Mouse (Mus musculus): ENCODE measurements at regions not wholly inside any gene's neighbourhood (a gene's known extent, or its start where the extent isn't known, plus 50 kb on each side); places are given as distances from the start of the nearest gene placed in this dataset.

- peak; percentile 26 for DNase-seq (ENCODE audit: low spot score)
Observed at GRCm38 (mm10) chr16:18683556-18683955, 53.8 kb upstream of the Sept5 start.

GRCm38 (mm10) chr16:18686044-18686761 lies 56.4 kb upstream of the Sept5 start:
- peak; percentile 15 for DNase-seq (ENCODE audit: low spot score)

- DNase-seq (ENCODE audit: low spot score), result peak; percentile 93
Observed at GRCm38 (mm10) chr16:18686916-18687315, 57.2 kb upstream of the Sept5 start.

- peak; percentile 90 for DNase-seq (ENCODE audit: low spot score)
Observed at GRCm38 (mm10) chr16:18687367-18687766, 57.6 kb upstream of the Sept5 start.

GRCm38 (mm10) chr16:18695596-18695995 lies 65.8 kb upstream of the Sept5 start:
- DNase-seq (ENCODE audit: low spot score), result no peak

- DNase-seq (ENCODE audit: low spot score), result peak; percentile 74
Observed at GRCm38 (mm10) chr16:18696074-18696819, 66.5 kb upstream of the Sept5 start.

GRCm38 (mm10) chr16:18696820-18697168 lies 67.0 kb upstream of the Sept5 start:
- no peak for DNase-seq (ENCODE audit: low spot score)

GRCm38 (mm10) chr16:18704126-18704525 lies 72.5 kb upstream of the Cldn5 start:
- DNase-seq (ENCODE audit: low spot score), result no peak

- peak; percentile 87 for DNase-seq (ENCODE audit: low spot score)
Observed at GRCm38 (mm10) chr16:18705028-18705648, 71.5 kb upstream of the Cldn5 start.

GRCm38 (mm10) chr16:18711637-18712125 lies 65.0 kb upstream of the Cldn5 start:
- no peak for DNase-seq (ENCODE audit: low spot score)

GRCm38 (mm10) chr16:18713017-18713416 lies 63.6 kb upstream of the Cldn5 start:
- no peak for DNase-seq (ENCODE audit: low spot score)

- DNase-seq (ENCODE audit: low spot score), result no peak
Observed at GRCm38 (mm10) chr16:18715381-18715780, 61.3 kb upstream of the Cldn5 start.

- DNase-seq (ENCODE audit: low spot score), result no peak
Observed at GRCm38 (mm10) chr16:18718040-18718439, 58.6 kb upstream of the Cldn5 start.

GRCm38 (mm10) chr16:18720433-18721233 lies 56.0 kb upstream of the Cldn5 start:
- no peak for DNase-seq (ENCODE audit: low spot score)

- no peak for DNase-seq (ENCODE audit: low spot score)
Observed at GRCm38 (mm10) chr16:18723186-18723843, 53.3 kb upstream of the Cldn5 start.

- DNase-seq (ENCODE audit: low spot score), result no peak
Observed at GRCm38 (mm10) chr16:18723874-18724273, 52.8 kb upstream of the Cldn5 start.

- DNase-seq (ENCODE audit: low spot score), result no peak
Observed at GRCm38 (mm10) chr16:18724706-18725105, 51.9 kb upstream of the Cldn5 start.

Data from MN1 (cell line).